Mouse (Mus musculus) C2C12 (cell line): ENCODE results near the gene Ado. TPM values are rescaled to one million over a fixed set of nuclear protein-coding genes. Genes with fewer than 3 reads are reported as not detected.

Source experiments
- H3K27me3 ChIP-seq: one replicate; pipeline ENCODE4 v1.6.1; 2011; ENCODE audit not compliant: control insufficient read depth, insufficient read depth, insufficient read length
- H3K36me3 ChIP-seq: one replicate; pipeline ENCODE4 v1.6.1; 2011; ENCODE audit not compliant: control insufficient read depth, insufficient read depth
- H3K4me3 ChIP-seq: one replicate; pipeline ENCODE4 v1.5.1; 2011; ENCODE audit warnings: mild to moderate bottlenecking, control low read depth; ENCODE audit not compliant: poor library complexity, insufficient read depth, severe bottlenecking
- H3K79me2 ChIP-seq: one replicate; pipeline ENCODE4 v1.6.1; 2011; ENCODE audit not compliant: control insufficient read depth, insufficient read depth
- H3K79me3 ChIP-seq: one replicate; pipeline ENCODE4 v1.6.1; 2011; ENCODE audit warnings: low read depth, control low read depth
- H3ac ChIP-seq: one replicate; pipeline ENCODE3; 2011; ENCODE audit warnings: low read depth; ENCODE audit not compliant: control insufficient read depth, insufficient read length
- CEBPB ChIP-seq: IDR thresholded peaks from one replicate; pipeline ENCODE4 v1.6.1; 2011; ENCODE audit warnings: low read depth, mild to moderate bottlenecking, control low read depth, moderate library complexity
- CTCF ChIP-seq: IDR thresholded peaks from one replicate; pipeline ENCODE4 v1.5.1; 2011; ENCODE audit not compliant: control insufficient read depth, insufficient read depth, insufficient read length
- FOSL1 ChIP-seq: IDR thresholded peaks from one replicate; pipeline ENCODE4 v1.8.0; 2011; ENCODE audit warnings: mild to moderate bottlenecking, low read length; ENCODE audit not compliant: poor library complexity, insufficient read depth, severe bottlenecking
- MAX ChIP-seq: IDR thresholded peaks from one replicate; pipeline ENCODE4 v1.6.1; 2011; ENCODE audit warnings: mild to moderate bottlenecking, control low read depth
- MYOD1 ChIP-seq: IDR thresholded peaks from one replicate; pipeline ENCODE4 v1.6.1; 2011; ENCODE audit warnings: low read depth; ENCODE audit not compliant: control insufficient read depth, insufficient read length
- MYOG ChIP-seq: IDR thresholded peaks from one replicate; pipeline ENCODE4 v1.6.1; 2011; ENCODE audit not compliant: control insufficient read depth, insufficient read length; ENCODE audit errors: extremely low read depth
- USF1 ChIP-seq: IDR thresholded peaks from one replicate; pipeline ENCODE4 v1.6.1; 2011; ENCODE audit warnings: low read depth, mild to moderate bottlenecking, control low read depth, moderate library complexity
- polyA plus RNA-seq: library from polyadenylated mRNA; unstranded; fragments of >200 nt; fragmentation: generic; extraction: Trizol; gene quantifications from one replicate; pipeline ENCODE4 v1.2.1, GENCODE M21; 2012; ENCODE audit warnings: missing spikeins

The Ado gene
- polyA plus RNA-seq, 1 experiment: 26.3 TPM

- Histone ChIP-seq H3K79me2 (no peaks in the 10 kb centered on the region), H3K36me3 (no peaks in the 10 kb centered on the region), H3K79me3 (no peaks in the 10 kb centered on the region), H3K27me3 (no peaks in the 10 kb centered on the region), H3ac (no peak overlapping the region), H3K4me3 (no peak overlapping the region)
- TF ChIP-seq USF1 (no peak), MYOG (no peak), MYOD1 (no peak), FOSL1 (no peak), CEBPB (no peak), CTCF (no peak), MAX (no peak)
Observed at GRCm38 (mm10) chr10:67497144-67497892, 51.4 kb downstream of the Ado start.

Other genes with a start within 250 kb of the Ado start
- gene Egr2, start 13.5 kb downstream of the Ado start, polyA plus RNA-seq: 4.2 TPM